Mouse (Mus musculus) heart, embryonic 15.5 days (tissue): ENCODE data around the gene Eddm3b. TPM values are rescaled to one million over a fixed set of nuclear protein-coding genes. Genes with fewer than 3 reads are reported as not detected.

ENCODE experiments used
- ATAC-seq: fragments of 200-750 bp; cut with Nextera tagmentation; replicated peaks from 2 replicates; pipeline ENCODE4 v1.8.0; 2017; ENCODE audit warnings: low read depth, moderate TSS enrichment; ENCODE audit not compliant: insufficient number of reproducible peaks, insufficient read depth, low FRiP score
- H3K27ac ChIP-seq: fragments of 300-500 bp; sonication (generic); 2 replicates; pipeline ENCODE4 v1.5.1; 2015; ENCODE audit warnings: mild to moderate bottlenecking, inconsistent platforms
- H3K27me3 ChIP-seq: fragments of 300-500 bp; sonication (generic); 2 replicates; pipeline ENCODE4 v1.6.1; 2015; ENCODE audit warnings: inconsistent platforms
- H3K36me3 ChIP-seq: fragments of 300-500 bp; sonication (generic); 2 replicates; pipeline ENCODE4 v1.6.1; 2015; ENCODE audit warnings: mild to moderate bottlenecking, inconsistent platforms
- H3K4me1 ChIP-seq: fragments of 300-500 bp; sonication (generic); replicated peaks from 2 replicates; pipeline ENCODE4 v1.6.1; 2015; ENCODE audit warnings: inconsistent platforms
- H3K4me2 ChIP-seq: fragments of 300-500 bp; sonication (generic); 2 replicates; pipeline ENCODE4 v1.6.1; 2015; ENCODE audit warnings: inconsistent platforms, mild to moderate bottlenecking, moderate library complexity
- H3K4me3 ChIP-seq: fragments of 300-500 bp; sonication (generic); 2 replicates; pipeline ENCODE4 v1.5.1; 2015; ENCODE audit warnings: mild to moderate bottlenecking, inconsistent platforms
- H3K9ac ChIP-seq: fragments of 300-500 bp; sonication (generic); 2 replicates; pipeline ENCODE4 v1.6.1; 2015; ENCODE audit warnings: mild to moderate bottlenecking, inconsistent platforms
- H3K9me3 ChIP-seq: fragments of 300-500 bp; sonication (generic); replicated peaks from 2 replicates; pipeline ENCODE4 v1.6.1; 2016; ENCODE audit warnings: inconsistent platforms
- WGBS: fragments of 180-500 bp; shearing (Covaris S2); methylation state at CpG from one replicate; pipeline ENCODE4 v1.1.7; 2015; ENCODE audit warnings: mixed read lengths; 5-methylcytosine and 5-hydroxymethylcytosine counted together
- polyA plus RNA-seq: library from polyadenylated mRNA; unstranded; fragments of >200 nt; fragmentation: Nextera tagmentation; extraction: Ambion mirVana; gene quantifications from 2 replicates; pipeline ENCODE4 v1.2.1, GENCODE M21; 2015

Eddm3b gene
- polyA plus RNA-seq, 1 experiment from 2014 or later = not detected

DNA sequence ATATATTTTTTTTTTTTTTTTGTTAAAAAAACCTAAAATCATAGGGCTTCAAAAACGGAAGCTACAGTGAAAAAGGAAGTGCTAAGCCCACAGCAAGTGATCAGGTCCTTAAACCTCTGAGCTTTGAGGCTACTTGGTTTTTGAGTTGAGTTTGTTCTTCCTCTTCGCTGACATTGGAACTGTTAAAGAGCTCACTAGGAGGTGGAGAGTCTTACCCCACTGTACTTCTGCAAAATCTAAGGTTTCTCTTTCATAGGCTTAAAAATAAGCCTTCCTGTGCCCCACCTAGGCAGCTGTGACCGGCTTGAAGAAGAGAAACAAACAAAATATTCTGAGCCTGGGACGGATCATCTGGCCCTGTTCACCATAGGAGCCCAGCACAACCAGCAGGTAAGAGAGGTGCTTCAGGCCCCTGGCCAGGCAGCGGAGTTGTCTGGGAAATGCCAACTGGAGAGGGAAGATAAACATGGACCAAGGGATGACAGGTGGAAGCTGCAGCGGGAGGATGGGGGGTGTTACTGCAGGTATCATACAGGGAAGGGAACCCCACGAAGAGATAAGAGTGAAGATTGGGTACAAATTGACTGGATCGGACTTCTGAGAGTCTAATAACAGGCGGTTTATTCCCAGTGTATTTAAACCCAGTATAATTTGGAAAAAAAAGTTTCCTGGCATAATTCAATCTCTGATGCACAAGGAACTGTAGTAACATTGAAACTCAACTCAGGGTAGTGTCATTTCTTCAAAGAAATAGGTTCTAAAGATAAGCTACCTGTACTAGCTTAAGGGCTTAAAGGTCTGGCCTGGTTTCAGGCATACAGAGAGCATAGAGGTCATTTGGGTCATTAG is 14.8 kb downstream of the Eddm3b start:
- Histone ChIP-seq H3K36me3 (no peaks in the 10 kb centered on the region), H3K9me3 (peaks cover 4% of the 10 kb centered on the region; the same call in 1 of the 2 replicates), H3K4me1 (0 out of 2 replicates have a peak, but pooled peaks cover 2% of the 10 kb centered on the region), H3K4me3 (no peak overlapping the region), H3K4me2 (no peak overlapping the region), H3K27me3 (no peaks in the 10 kb centered on the region), H3K27ac (no peak overlapping the region), H3K9ac (no peak overlapping the region)
- 60% methylated on average over 9 of the region's 9 CpGs for WGBS
- ATAC-seq = no peak

DNA sequence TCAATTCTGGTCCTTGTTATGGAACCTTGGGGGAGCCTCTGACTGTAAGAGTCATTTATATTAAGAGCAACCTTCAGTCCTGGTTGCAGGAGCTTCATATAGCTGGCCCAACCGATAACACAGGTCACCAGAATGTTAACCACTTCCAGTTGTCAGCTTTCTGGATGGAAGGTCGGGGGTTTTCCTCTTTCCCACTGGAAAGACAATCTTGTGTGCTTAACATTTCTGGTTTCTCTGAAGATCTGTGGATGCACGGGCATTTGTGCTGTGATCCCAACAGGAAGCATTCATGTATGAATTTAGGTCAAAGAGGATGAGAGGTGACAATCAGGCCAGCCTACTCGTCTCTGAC is 15.4 kb downstream of the Eddm3b start:
- 55% methylated on average over 4 of the region's 4 CpGs for WGBS
- Histone ChIP-seq H3K4me2 (no peak overlapping the region), H3K9me3 (peaks cover 4% of the 10 kb centered on the region; the same call in 1 of the 2 replicates), H3K4me3 (no peak overlapping the region), H3K27me3 (no peaks in the 10 kb centered on the region), H3K4me1 (0 out of 2 replicates have a peak, but pooled peaks cover 2% of the 10 kb centered on the region), H3K27ac (no peak overlapping the region), H3K9ac (no peak overlapping the region), H3K36me3 (no peaks in the 10 kb centered on the region)
- no peak for ATAC-seq

DNA sequence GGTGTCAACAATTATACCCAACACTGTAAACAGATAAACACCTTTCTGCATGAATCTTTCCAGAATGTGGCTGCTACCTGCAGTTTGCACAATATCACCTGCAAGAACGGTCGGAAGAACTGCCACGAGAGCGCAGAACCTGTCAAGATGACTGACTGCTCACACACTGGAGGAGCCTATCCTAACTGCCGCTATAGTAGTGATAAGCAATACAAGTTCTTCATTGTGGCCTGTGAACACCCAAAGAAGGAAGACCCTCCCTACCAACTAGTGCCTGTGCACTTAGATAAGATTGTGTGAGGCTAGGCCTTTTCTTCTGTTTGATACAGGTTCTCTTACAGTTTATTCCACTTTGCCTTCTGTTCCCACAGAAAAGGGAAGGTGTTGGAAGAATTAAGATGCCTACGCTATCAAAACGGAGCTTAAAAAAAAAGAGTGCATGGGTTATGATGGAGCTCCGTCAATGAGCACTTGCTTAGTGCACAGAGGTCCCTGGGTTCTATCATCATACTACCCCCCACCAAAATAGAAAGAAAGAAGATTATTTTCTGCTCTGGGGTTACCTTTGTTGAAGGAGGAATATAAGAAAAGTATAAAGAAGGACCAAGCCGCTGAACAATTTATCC is 16.2 kb downstream of the Eddm3b start:
- no peak overlapping the region for H3K27ac ChIP-seq
- WGBS = 56% methylated on average over 9 of the region's 9 CpGs

DNA sequence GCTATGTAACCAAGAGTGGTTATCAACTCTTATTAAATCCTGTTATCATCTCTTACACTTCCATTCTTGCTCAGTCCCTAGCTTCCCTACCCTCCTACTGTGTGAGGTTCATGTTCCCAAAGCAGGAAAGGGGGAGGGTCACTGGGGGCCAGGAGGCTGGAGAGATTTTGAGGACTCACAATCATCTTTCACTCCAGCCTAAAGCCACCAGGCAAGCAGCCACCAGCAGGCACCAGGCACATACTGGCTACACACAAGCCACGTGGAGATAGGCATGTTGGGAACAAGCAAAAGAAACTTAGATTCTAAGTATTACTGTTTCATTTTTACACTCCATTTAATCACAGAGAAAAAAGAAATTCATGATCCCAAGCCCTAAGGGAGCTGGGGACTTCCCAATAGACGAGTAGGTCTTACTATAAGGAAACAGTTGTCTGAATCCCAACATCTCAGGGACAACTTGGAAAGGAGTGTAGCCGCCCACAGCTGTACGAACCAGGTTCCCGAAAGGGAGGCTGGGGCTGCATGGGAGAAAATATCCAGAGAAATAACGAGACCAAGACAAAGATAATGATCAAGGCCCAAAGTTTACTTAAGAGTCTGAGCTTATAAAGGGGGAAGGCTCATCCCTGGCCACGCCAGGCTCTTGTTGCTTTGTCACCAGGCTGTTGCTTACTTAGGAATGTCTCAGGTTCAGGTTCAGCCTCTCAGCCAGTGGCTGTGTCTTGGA is 17.0 kb downstream of the Eddm3b start:
- Histone ChIP-seq H3K9ac (no peak overlapping the region), H3K4me1 (0 out of 2 replicates have a peak, but pooled peaks cover 2% of the 10 kb centered on the region), H3K27ac (no peak overlapping the region), H3K4me2 (no peak overlapping the region), H3K36me3 (no peaks in the 10 kb centered on the region), H3K4me3 (no peak overlapping the region), H3K27me3 (no peaks in the 10 kb centered on the region), H3K9me3 (no peaks in the 10 kb centered on the region)
- WGBS = 72% methylated on average over 7 of the region's 7 CpGs
- ATAC-seq = no peak

More for the DNA sequence above, 16.2 kb downstream of the Eddm3b start:
- Histone ChIP-seq H3K27me3 (no peaks in the 10 kb centered on the region), H3K4me1 (0 out of 2 replicates have a peak, but pooled peaks cover 2% of the 10 kb centered on the region), H3K36me3 (no peaks in the 10 kb centered on the region), H3K9me3 (peaks cover 4% of the 10 kb centered on the region; the same call in 1 of the 2 replicates), H3K4me2 (no peak overlapping the region), H3K4me3 (no peak overlapping the region), H3K9ac (no peak overlapping the region)
- ATAC-seq = no peak

DNA sequence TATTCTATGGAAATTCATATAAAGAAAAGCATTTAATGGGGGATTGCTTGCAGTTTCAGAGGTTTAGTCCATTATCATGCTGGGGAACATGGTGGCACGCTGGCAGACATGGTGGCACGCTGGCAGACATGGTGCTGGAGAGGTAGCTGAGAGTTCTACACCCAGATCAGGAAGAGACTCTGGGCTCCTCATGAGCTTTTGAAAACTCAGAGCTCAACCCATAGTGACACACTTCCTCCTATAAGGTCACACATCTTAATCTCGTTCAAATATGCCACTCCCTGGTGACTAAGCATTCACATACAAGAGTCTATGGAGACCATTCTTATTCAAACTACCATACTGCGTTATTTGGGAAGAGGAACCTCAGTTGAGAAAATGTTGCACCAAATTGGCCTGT is 18.1 kb downstream of the Eddm3b start:
- H3K9me3 ChIP-seq = no peaks in the 10 kb centered on the region
- no peaks in the 10 kb centered on the region for H3K27me3 ChIP-seq
- H3K4me3 ChIP-seq = no peak overlapping the region
- WGBS = 85% methylated on average over 4 of the region's 4 CpGs
- H3K9ac ChIP-seq = no peak overlapping the region
- no peaks in the 10 kb centered on the region for H3K36me3 ChIP-seq
- H3K27ac ChIP-seq = no peak overlapping the region
- H3K4me1 ChIP-seq = 0 out of 2 replicates have a peak, but pooled peaks cover 2% of the 10 kb centered on the region
- H3K4me2 ChIP-seq = no peak overlapping the region
- ATAC-seq = no peak

DNA sequence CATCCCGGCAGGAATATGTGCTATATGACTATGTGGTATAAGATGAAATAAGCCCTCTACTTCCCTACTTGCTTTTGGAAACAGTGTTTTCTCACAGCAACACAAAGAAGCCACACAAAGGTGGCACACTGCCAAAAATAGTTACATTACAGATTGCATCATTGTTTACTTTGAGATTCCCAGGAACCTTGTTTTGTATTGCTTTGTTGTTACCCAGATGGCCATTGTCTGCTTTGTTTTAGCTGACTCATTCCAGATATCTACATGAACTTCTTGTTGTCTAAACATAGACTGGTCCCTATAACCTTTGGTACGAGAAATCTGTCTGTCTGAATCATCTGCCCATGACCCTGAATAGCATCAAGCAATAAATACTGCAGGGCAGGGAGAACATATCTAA is 26.1 kb downstream of the Eddm3b start:
- H3K9me3 ChIP-seq = no peaks in the 10 kb centered on the region
- no peak overlapping the region for H3K27ac ChIP-seq
- no peaks in the 10 kb centered on the region for H3K36me3 ChIP-seq
- H3K4me2 ChIP-seq = no peak overlapping the region
- no peak overlapping the region for H3K4me3 ChIP-seq
- H3K27me3 ChIP-seq = no peaks in the 10 kb centered on the region
- peaks cover 5% of the 10 kb centered on the region; the same call in 1 of the 2 replicates for H3K4me1 ChIP-seq
- no peak for ATAC-seq
- WGBS = 58% methylated on average over 2 of the region's 2 CpGs
- no peak overlapping the region for H3K9ac ChIP-seq

DNA sequence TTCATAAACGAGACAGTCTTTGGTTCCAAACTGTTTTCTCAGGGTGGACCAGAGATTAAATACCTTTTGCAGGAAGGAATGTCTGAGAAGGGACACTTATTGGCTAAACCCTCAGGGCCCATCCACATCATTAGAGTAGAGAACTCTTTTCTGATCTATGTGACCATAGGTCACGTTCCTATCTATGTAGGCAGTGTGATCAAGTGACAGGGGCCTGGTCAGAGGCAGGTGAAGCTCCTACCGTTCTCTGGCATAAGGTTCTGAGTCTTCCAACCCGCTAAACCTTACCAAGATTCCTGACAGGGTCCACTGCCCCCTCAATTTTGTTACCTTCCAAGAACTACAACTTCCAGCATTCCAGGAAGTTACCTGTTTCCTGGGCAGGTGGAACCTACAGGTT is 27.9 kb downstream of the Eddm3b start:
- no peaks in the 10 kb centered on the region for H3K27me3 ChIP-seq
- no peaks in the 10 kb centered on the region for H3K36me3 ChIP-seq
- H3K4me3 ChIP-seq = no peak overlapping the region
- 85% methylated on average over 4 of the region's 4 CpGs for WGBS
- H3K4me2 ChIP-seq = no peak overlapping the region
- no peak overlapping the region for H3K9ac ChIP-seq
- H3K9me3 ChIP-seq = no peaks in the 10 kb centered on the region
- ATAC-seq = no peak
- no peak overlapping the region for H3K27ac ChIP-seq
- peaks cover 5% of the 10 kb centered on the region; the same call in 1 of the 2 replicates for H3K4me1 ChIP-seq

DNA sequence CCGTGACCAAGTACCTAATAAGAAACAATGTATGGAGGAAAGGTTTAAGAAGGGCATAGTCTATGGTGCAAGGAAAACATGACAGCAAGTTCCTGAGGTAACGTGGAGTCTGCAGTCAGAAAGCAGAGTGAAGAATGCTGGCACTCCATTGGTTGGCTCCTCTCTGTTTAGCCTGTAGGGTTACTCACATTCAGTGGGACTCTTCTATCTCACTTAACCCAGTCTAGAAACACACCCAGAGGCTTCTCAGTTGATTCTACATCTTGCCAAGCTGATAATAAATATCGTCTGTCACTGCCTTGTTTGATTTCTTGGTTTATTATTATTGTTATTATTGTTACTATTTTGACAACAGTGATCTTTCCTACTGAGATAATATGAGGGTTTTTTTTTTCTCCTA is 28.3 kb downstream of the Eddm3b start:
- Histone ChIP-seq H3K4me2 (no peak overlapping the region), H3K27ac (no peak overlapping the region), H3K9ac (no peak overlapping the region), H3K9me3 (no peaks in the 10 kb centered on the region), H3K4me1 (peaks cover 5% of the 10 kb centered on the region; the same call in 1 of the 2 replicates), H3K4me3 (no peak overlapping the region), H3K27me3 (no peaks in the 10 kb centered on the region), H3K36me3 (no peaks in the 10 kb centered on the region)
- 79% methylated on average over 3 of the region's 3 CpGs for WGBS
- ATAC-seq = no peak

DNA sequence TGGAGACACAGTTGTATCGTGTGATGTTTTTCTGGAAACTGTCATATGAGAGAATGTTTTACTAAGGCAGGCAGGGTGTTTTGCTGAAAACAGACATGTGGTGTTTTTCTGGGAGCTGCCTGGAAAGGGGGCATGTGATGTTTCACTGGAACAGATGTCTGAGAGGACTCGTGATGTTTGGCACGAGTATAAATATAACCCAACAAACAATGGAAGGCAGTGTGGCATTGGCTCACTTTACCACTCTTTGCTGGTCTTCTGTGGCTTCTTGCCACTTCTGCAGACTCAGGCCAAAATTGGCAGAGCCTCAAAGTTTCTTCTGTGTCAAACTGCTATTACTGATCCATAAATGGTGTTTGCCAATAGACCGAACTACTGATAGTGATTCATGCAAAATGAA is 29.1 kb downstream of the Eddm3b start:
- no peak overlapping the region for H3K4me2 ChIP-seq
- 34% methylated on average over 4 of the region's 4 CpGs for WGBS
- H3K9me3 ChIP-seq = no peaks in the 10 kb centered on the region
- H3K4me1 ChIP-seq = peaks cover 5% of the 10 kb centered on the region; the same call in 1 of the 2 replicates
- no peaks in the 10 kb centered on the region for H3K27me3 ChIP-seq
- no peak for ATAC-seq
- H3K36me3 ChIP-seq = no peaks in the 10 kb centered on the region
- no peak overlapping the region for H3K9ac ChIP-seq
- no peak overlapping the region for H3K4me3 ChIP-seq
- H3K27ac ChIP-seq = peak overlapping the region; percentile 5; the same call in 1 of the 2 replicates

DNA sequence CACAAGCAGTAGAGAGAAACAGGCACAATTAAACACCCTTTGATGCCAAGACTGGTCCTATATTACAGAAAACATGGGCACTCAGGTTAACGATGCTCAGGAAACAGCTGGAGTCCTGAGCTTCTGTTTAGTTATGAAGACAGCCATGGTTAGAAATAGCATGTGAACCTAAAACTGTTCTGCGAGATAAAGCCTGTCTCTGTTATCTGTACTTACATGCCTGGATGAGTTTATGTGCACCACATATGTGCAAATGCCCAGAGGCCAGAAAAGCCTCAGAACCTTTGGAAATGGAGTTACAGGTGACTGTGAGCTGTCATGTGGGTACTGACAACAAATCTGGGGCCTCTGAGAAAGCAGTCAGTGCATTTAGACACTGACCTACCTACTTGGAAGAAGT is 29.7 kb downstream of the Eddm3b start:
- no peak overlapping the region for H3K4me2 ChIP-seq
- no peaks in the 10 kb centered on the region for H3K27me3 ChIP-seq
- peak overlapping the region; percentile 5; the same call in 1 of the 2 replicates for H3K27ac ChIP-seq
- H3K9me3 ChIP-seq = no peaks in the 10 kb centered on the region
- no peak overlapping the region for H3K9ac ChIP-seq
- H3K4me1 ChIP-seq = peaks cover 5% of the 10 kb centered on the region; the same call in 1 of the 2 replicates
- WGBS = 47% methylated on average over 2 of the region's 2 CpGs
- no peak for ATAC-seq
- H3K36me3 ChIP-seq = no peaks in the 10 kb centered on the region
- H3K4me3 ChIP-seq = no peak overlapping the region

DNA sequence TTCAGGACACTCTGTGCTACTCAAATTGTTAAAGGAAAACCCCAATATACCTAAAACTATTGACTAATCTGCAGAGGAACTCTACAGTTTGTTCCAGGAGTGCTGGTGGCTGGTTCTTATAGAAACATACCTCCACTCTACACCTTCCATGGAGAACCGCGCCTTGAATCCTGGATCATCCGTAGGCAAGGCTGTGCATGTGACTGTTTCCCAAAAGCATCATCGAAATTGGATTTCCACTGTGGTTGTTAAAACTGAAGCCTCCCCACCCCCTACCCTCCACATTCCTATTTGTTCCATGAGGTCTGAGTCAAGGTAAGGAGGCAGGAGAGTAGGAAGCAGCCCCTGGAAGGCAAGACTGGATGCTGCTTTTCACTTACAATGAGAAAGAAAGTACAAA is 30.2 kb downstream of the Eddm3b start:
- no peak overlapping the region for H3K9ac ChIP-seq
- WGBS = 90% methylated on average over 4 of the region's 4 CpGs
- peaks cover 5% of the 10 kb centered on the region; the same call in 1 of the 2 replicates for H3K4me1 ChIP-seq

More for the DNA sequence above, 30.2 kb downstream of the Eddm3b start:
- H3K4me3 ChIP-seq = no peak overlapping the region
- H3K4me2 ChIP-seq = no peak overlapping the region
- no peak for ATAC-seq
- no peak overlapping the region for H3K27ac ChIP-seq
- H3K36me3 ChIP-seq = no peaks in the 10 kb centered on the region
- H3K9me3 ChIP-seq = no peaks in the 10 kb centered on the region
- no peaks in the 10 kb centered on the region for H3K27me3 ChIP-seq
